Mouse (Mus musculus) liver, postnatal 0 days (tissue): ENCODE results near the gene Zfp770. TPM values are rescaled to one million over a fixed set of nuclear protein-coding genes. Genes with fewer than 3 reads are reported as not detected.

Source experiments
- ATAC-seq: fragments of 200-750 bp; cut with Nextera tagmentation; 2 replicates; pipeline ENCODE4 v1.8.0; 2017; ENCODE audit warnings: mild to moderate bottlenecking, moderate library complexity
- DNase-seq: peaks from one replicate; pipeline ENCODE4 v3.0.0-alpha.2; 2016
- H3K27ac ChIP-seq: fragments of 300-500 bp; sonication (generic); 2 replicates; pipeline ENCODE4 v1.5.1; 2014; ENCODE audit warnings: antibody characterized with exemption, moderate library complexity, mild to moderate bottlenecking, low read depth
- H3K27me3 ChIP-seq: fragments of 300-500 bp; sonication (generic); 2 replicates; pipeline ENCODE4 v1.6.1; 2014; ENCODE audit warnings: low read length, control low read depth, mixed read lengths; ENCODE audit not compliant: insufficient read depth
- H3K36me3 ChIP-seq: fragments of 300-500 bp; sonication (generic); replicated peaks from 2 replicates; pipeline ENCODE4 v1.6.1; 2014; ENCODE audit warnings: mild to moderate bottlenecking, control low read depth, low read length, moderate library complexity, mixed read lengths; ENCODE audit not compliant: insufficient read depth
- H3K4me1 ChIP-seq: fragments of 300-500 bp; sonication (generic); 2 replicates; pipeline ENCODE4 v1.6.1; 2014; ENCODE audit warnings: antibody characterized with exemption, mild to moderate bottlenecking, control low read depth; ENCODE audit not compliant: insufficient read depth
- H3K4me2 ChIP-seq: fragments of 300-500 bp; sonication (generic); 2 replicates; pipeline ENCODE4 v1.6.1; 2014; ENCODE audit warnings: low read depth, mild to moderate bottlenecking, low read length, moderate library complexity, mixed read lengths
- H3K4me3 ChIP-seq: fragments of 300-500 bp; sonication (generic); 2 replicates; pipeline ENCODE4 v1.5.1; 2014; ENCODE audit warnings: low read depth, low read length
- H3K9ac ChIP-seq: fragments of 300-500 bp; sonication (generic); replicated peaks from 2 replicates; pipeline ENCODE4 v1.6.1; 2014; ENCODE audit warnings: mild to moderate bottlenecking, moderate library complexity
- H3K9me3 ChIP-seq: fragments of 300-500 bp; sonication (generic); 2 replicates; pipeline ENCODE4 v1.6.1; 2016; ENCODE audit warnings: mild to moderate bottlenecking, control low read depth, low read length, mixed read lengths
- CTCF ChIP-seq: sonication (generic); IDR thresholded peaks from 2 replicates; pipeline ENCODE4 v1.5.1; 2016; ENCODE audit warnings: antibody characterized with exemption, low read depth
- EP300 ChIP-seq: IDR thresholded peaks from 2 replicates; pipeline ENCODE4 v1.6.1; 2016; ENCODE audit warnings: antibody characterized with exemption, low read depth, mild to moderate bottlenecking
- WGBS: fragments of 180-500 bp; shearing (Covaris S2); extraction: QIAGEN DNeasy Blood & Tissue Kit; methylation state at CpG from one replicate; pipeline ENCODE4 v1.1.7; 2014; ENCODE audit not compliant: insufficient replicate concordance; 5-methylcytosine and 5-hydroxymethylcytosine counted together
- polyA plus RNA-seq: library from polyadenylated mRNA; unstranded; fragments of >200 nt; fragmentation: Nextera tagmentation; extraction: Ambion mirVana; gene quantifications from 2 replicates; pipeline ENCODE4 v1.2.1, GENCODE M21; 2015

Gene Zfp770
- polyA plus RNA-seq, 1 experiment from 2014 or later: 1.6 TPM

GRCm38 (mm10) chr2:114173248-114173647 is 28.0 kb downstream of the Zfp770 start:
- Histone ChIP-seq H3K9ac (no peak overlapping the region), H3K27ac (no peak overlapping the region), H3K4me1 (peaks cover 8% of the 10 kb centered on the region), H3K36me3 (0 out of 2 replicates have a peak, but pooled peaks cover 3% of the 10 kb centered on the region), H3K4me2 (peak overlapping the region; percentile 86; the same call in 1 of the 2 replicates), H3K4me3 (0 out of 2 replicates have a peak overlapping the region, but pooled peaks have one; percentile 97), H3K9me3 (no peaks in the 10 kb centered on the region), H3K27me3 (no peaks in the 10 kb centered on the region)
- TF ChIP-seq EP300 (no peak), CTCF (no peak)
- DNase-seq (no peak), ATAC-seq (no peak)

- no peak overlapping the region for H3K4me2 ChIP-seq
- no peaks in the 10 kb centered on the region for H3K9me3 ChIP-seq
- peaks cover 36% of the 10 kb centered on the region for H3K36me3 ChIP-seq
- H3K4me1 ChIP-seq: no peaks in the 10 kb centered on the region
- no peak overlapping the region for H3K4me3 ChIP-seq
- H3K27ac ChIP-seq: no peak overlapping the region
- ATAC-seq: no peak
- no peak for TF ChIP-seq EP300
- TF ChIP-seq CTCF: no peak
- no peak for DNase-seq
- H3K9ac ChIP-seq: no peak overlapping the region
- H3K27me3 ChIP-seq: no peaks in the 10 kb centered on the region
These were observed 33.4 kb downstream of the Zfp770 start for GRCm38 (mm10) chr2:114167837-114168236.

GRCm38 (mm10) chr2:114161978-114162377 is 39.3 kb downstream of the Zfp770 start:
- H3K4me2 ChIP-seq: no peak overlapping the region
- no peak overlapping the region for H3K27ac ChIP-seq
- H3K27me3 ChIP-seq: no peaks in the 10 kb centered on the region
- H3K9me3 ChIP-seq: no peaks in the 10 kb centered on the region
- no peak overlapping the region for H3K9ac ChIP-seq
- no peak for ATAC-seq
- no peaks in the 10 kb centered on the region for H3K4me1 ChIP-seq
- 92% methylated on average over 1 of the region's 1 CpGs for WGBS
- TF ChIP-seq CTCF (no peak), EP300 (no peak)
- no peak for DNase-seq
- H3K36me3 ChIP-seq: peaks cover 65% of the 10 kb centered on the region
- H3K4me3 ChIP-seq: no peak overlapping the region

- Histone ChIP-seq H3K9me3 (no peaks in the 10 kb centered on the region), H3K4me3 (no peak overlapping the region), H3K4me2 (no peak overlapping the region), H3K4me1 (no peaks in the 10 kb centered on the region), H3K9ac (no peak overlapping the region), H3K27ac (no peak overlapping the region), H3K36me3 (peaks cover 62% of the 10 kb centered on the region), H3K27me3 (no peaks in the 10 kb centered on the region)
- TF ChIP-seq EP300 (no peak), CTCF (no peak)
- DNase-seq (no peak), ATAC-seq (no peak)
- 40% methylated on average over 4 of the region's 4 CpGs for WGBS
These were observed 43.9 kb downstream of the Zfp770 start for GRCm38 (mm10) chr2:114157345-114157744.

GRCm38 (mm10) chr2:114156639-114157038 is 44.6 kb downstream of the Zfp770 start:
- 42% methylated on average over 1 of the region's 1 CpGs for WGBS
- no peaks in the 10 kb centered on the region for H3K4me1 ChIP-seq
- H3K4me2 ChIP-seq: no peak overlapping the region
- no peak overlapping the region for H3K9ac ChIP-seq
- no peak overlapping the region for H3K4me3 ChIP-seq
- peaks cover 61% of the 10 kb centered on the region for H3K36me3 ChIP-seq
- TF ChIP-seq EP300 (no peak), CTCF (no peak)
- H3K9me3 ChIP-seq: no peaks in the 10 kb centered on the region
- ATAC-seq: no peak
- H3K27ac ChIP-seq: no peak overlapping the region
- no peaks in the 10 kb centered on the region for H3K27me3 ChIP-seq
- no peak for DNase-seq

GRCm38 (mm10) chr2:114153247-114153646 is 48.0 kb downstream of the Zfp770 start:
- H3K4me3 ChIP-seq: no peak overlapping the region
- DNase-seq (no peak), ATAC-seq (no peak)
- H3K9me3 ChIP-seq: no peaks in the 10 kb centered on the region
- no peak overlapping the region for H3K9ac ChIP-seq
- H3K27me3 ChIP-seq: no peaks in the 10 kb centered on the region
- TF ChIP-seq CTCF (no peak), EP300 (no peak)
- no peak overlapping the region for H3K4me2 ChIP-seq
- H3K36me3 ChIP-seq: peaks cover 63% of the 10 kb centered on the region
- H3K4me1 ChIP-seq: no peaks in the 10 kb centered on the region
- WGBS: 85% methylated on average over 6 of the region's 6 CpGs
- no peak overlapping the region for H3K27ac ChIP-seq

GRCm38 (mm10) chr2:114146864-114147458 is 54.3 kb downstream of the Zfp770 start:
- DNase-seq (no peak), ATAC-seq (no peak)
- WGBS: 88% methylated on average over 15 of the region's 15 CpGs
- H3K9me3 ChIP-seq: no peaks in the 10 kb centered on the region
- TF ChIP-seq CTCF (no peak), EP300 (no peak)
- H3K4me3 ChIP-seq: no peak overlapping the region
- H3K4me2 ChIP-seq: no peak overlapping the region
- no peak overlapping the region for H3K27ac ChIP-seq
- no peaks in the 10 kb centered on the region for H3K27me3 ChIP-seq
- no peak overlapping the region for H3K9ac ChIP-seq
- H3K4me1 ChIP-seq: no peaks in the 10 kb centered on the region
- H3K36me3 ChIP-seq: peaks cover 63% of the 10 kb centered on the region
